Mouse (Mus musculus) right cerebral cortex, postnatal 36 days (tissue): Measurements from ENCODE around the gene Hpn.

ENCODE experiments used
- DNase-seq, 2 experiments: peaks; one replicate each; pipeline ENCODE4 v3.0.0; 2022; ENCODE audit warnings: low spot score in 2 of 2, mixed read lengths in 1 of 2

The Hpn gene

GRCm38 (mm10) chr7:31110861-31111385 is 4.2 kb downstream of the Hpn start:
- DNase-seq = no peak

- no peak for DNase-seq
Observed at GRCm38 (mm10) chr7:31109796-31110195, 5.3 kb downstream of the Hpn start.

GRCm38 (mm10) chr7:31109091-31109490 is 6.0 kb downstream of the Hpn start:
- no peak for DNase-seq

- DNase-seq = no peak
Observed at GRCm38 (mm10) chr7:31107781-31108180, 7.3 kb downstream of the Hpn start.

GRCm38 (mm10) chr7:31106166-31106565 is 8.9 kb downstream of the Hpn start:
- DNase-seq = no peak

GRCm38 (mm10) chr7:31105061-31105768 is 9.9 kb downstream of the Hpn start:
- peak in 1 of 2 experiments; percentile 80 for DNase-seq

- no peak for DNase-seq
Observed at GRCm38 (mm10) chr7:31100786-31101185, 14.3 kb downstream of the Hpn start.

GRCm38 (mm10) chr7:31099612-31099982 is 15.5 kb downstream of the Hpn start:
- no peak for DNase-seq

GRCm38 (mm10) chr7:31098697-31099611 is 16.1 kb downstream of the Hpn start:
- no peak for DNase-seq

GRCm38 (mm10) chr7:31097583-31098248 is 17.4 kb downstream of the Hpn start:
- DNase-seq = peak; percentile 81 to 83

- no peak for DNase-seq
Observed at GRCm38 (mm10) chr7:31096892-31097564, 18.1 kb downstream of the Hpn start.

GRCm38 (mm10) chr7:31094774-31095501 is 20.2 kb downstream of the Hpn start:
- no peak for DNase-seq

- DNase-seq = no peak
Observed at GRCm38 (mm10) chr7:31089721-31090120, 25.4 kb downstream of the Hpn start.

GRCm38 (mm10) chr7:31088206-31088605 is 26.9 kb downstream of the Hpn start:
- DNase-seq = no peak

- no peak for DNase-seq
Observed at GRCm38 (mm10) chr7:31087262-31087661, 27.8 kb downstream of the Hpn start.

- no peak for DNase-seq
Observed at GRCm38 (mm10) chr7:31086175-31086755, 28.8 kb downstream of the Hpn start.

- no peak for DNase-seq
Observed at GRCm38 (mm10) chr7:31085171-31085570, 29.9 kb downstream of the Hpn start.

GRCm38 (mm10) chr7:31084140-31084539 is 30.9 kb downstream of the Hpn start:
- no peak for DNase-seq

GRCm38 (mm10) chr7:31082831-31083588 is 32.1 kb downstream of the Hpn start:
- DNase-seq = no peak

- DNase-seq = no peak
Observed at GRCm38 (mm10) chr7:31082106-31082505, 33.0 kb downstream of the Hpn start.
